Mouse (Mus musculus) testis, adult 2 months (tissue): Measurements from ENCODE around the gene Stx8. TPM values are rescaled to one million over a fixed set of nuclear protein-coding genes. Genes with fewer than 3 reads are reported as not detected.

Experiments used
- H3K27ac ChIP-seq: fragments of 200-500 bp; 2 replicates; pipeline ENCODE4 v1.5.1; 2012; ENCODE audit warnings: low read depth, low read length; ENCODE audit not compliant: control insufficient read depth, insufficient read depth
- H3K27me3 ChIP-seq: fragments of 200-500 bp; 2 replicates; pipeline ENCODE4 v1.6.1; 2012; ENCODE audit warnings: mild to moderate bottlenecking, low read length, moderate library complexity; ENCODE audit not compliant: control insufficient read depth, insufficient read depth
- H3K36me3 ChIP-seq: fragments of 200-500 bp; 2 replicates; pipeline ENCODE4 v1.6.1; 2012; ENCODE audit warnings: mild to moderate bottlenecking, low read length; ENCODE audit not compliant: control insufficient read depth, insufficient read depth
- H3K4me1 ChIP-seq: fragments of 200-500 bp; 2 replicates; pipeline ENCODE4 v1.6.1; 2012; ENCODE audit warnings: low read length; ENCODE audit not compliant: control insufficient read depth, insufficient read depth
- H3K4me3 ChIP-seq: fragments of 200-500 bp; 2 replicates; pipeline ENCODE4 v1.5.1; 2012; ENCODE audit warnings: low read depth, mild to moderate bottlenecking, low read length, moderate library complexity, mixed read lengths; ENCODE audit not compliant: control insufficient read depth
- CTCF ChIP-seq: fragments of 200-500 bp; IDR thresholded peaks from 2 replicates; pipeline ENCODE4 v1.5.1; 2012; ENCODE audit warnings: low read depth, mild to moderate bottlenecking, inconsistent platforms, low read length, moderate library complexity; ENCODE audit not compliant: control insufficient read depth, insufficient read depth, insufficient replicate concordance
- POLR2A ChIP-seq: fragments of 200-500 bp; IDR thresholded peaks from 2 replicates; pipeline ENCODE4 v1.6.1; 2012; ENCODE audit warnings: low read depth, mild to moderate bottlenecking, inconsistent platforms, low read length, moderate library complexity; ENCODE audit not compliant: control insufficient read depth
- polyA plus RNA-seq: library from polyadenylated mRNA; depleted of rRNA; stranded (reverse); fragments of >200 nt; gene quantifications from 2 replicates; pipeline ENCODE4 v1.2.3, GENCODE M21; 2012

Gene Stx8
- polyA plus RNA-seq, 1 experiment: 19.6 TPM

DNA sequence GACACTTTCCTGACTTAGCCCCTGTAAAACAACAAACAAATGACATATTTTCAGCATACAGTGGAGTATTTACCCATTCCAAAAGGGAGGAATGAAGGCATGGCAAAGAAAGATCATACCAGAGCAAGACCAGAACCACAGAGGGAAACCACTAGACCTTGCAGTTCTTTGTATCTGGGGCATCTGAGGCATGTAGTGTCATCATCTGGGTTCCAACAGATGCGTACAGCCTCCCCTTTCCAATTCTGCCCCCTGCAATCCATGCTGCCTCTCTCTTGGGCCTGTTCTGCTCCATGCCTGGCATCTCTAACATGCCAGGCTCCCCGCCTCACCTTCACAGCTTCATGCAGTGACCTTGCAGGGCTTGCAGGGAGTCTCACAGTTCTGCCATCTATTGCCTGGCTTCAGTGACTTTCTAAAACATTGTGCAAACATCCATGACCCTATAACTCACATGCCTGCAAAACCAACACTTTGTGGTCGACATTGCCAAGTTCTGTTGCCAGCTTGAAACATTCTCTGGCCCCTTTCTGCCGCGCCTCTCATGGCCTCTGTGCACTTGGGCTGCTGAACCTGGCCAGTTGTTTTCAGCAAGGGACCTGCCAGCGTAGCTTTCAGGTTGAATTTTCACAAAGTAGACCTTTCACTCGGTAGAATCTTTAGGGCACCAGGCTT lies 206.1 kb downstream of the Stx8 start:
- Histone ChIP-seq H3K4me1 (no peaks in the 10 kb centered on the region), H3K27me3 (no peaks in the 10 kb centered on the region), H3K36me3 (no peaks in the 10 kb centered on the region), H3K4me3 (no peak overlapping the region), H3K27ac (no peak overlapping the region)
- TF ChIP-seq POLR2A (no peak), CTCF (no peak)

DNA sequence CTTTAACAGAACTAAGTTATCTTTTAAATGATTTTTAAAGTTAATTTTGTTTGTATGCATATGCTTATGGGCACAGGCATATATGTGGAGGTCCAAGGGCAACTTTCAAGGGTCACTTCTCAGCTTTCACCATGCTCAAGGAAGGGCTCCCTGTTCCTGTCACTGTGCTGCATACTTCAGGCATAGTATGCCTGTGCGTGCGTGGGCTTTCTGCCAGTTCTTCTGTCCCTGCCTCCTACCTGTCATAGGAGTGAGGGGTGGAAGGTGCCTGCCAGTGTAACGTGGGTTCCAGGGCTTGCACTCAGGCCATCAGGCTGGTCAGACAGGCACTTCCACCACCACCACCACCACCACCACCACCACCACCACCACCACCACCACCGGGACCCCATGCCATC lies 206.7 kb downstream of the Stx8 start:
- Histone ChIP-seq H3K27ac (no peak overlapping the region), H3K4me3 (no peak overlapping the region)
- TF ChIP-seq POLR2A (no peak), CTCF (no peak)

DNA sequence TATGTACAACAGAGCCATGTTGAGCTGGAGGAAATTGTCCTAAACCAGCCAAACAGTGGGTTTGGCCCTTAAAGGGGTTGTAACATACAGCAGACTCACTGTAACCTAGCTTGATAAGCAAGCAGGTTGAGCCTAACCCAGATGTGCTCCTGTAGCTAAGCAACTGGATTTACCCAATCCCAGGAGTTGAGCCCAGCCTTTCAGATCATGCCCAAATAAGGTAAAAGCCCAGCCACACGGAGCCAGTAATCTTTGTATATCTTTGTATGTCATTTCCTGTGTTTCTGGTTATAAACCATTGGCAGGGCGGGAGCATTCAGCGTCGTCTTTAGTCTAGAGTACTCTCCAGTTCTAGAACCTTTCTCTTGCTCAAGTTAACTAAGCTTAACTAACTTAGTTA lies 210.6 kb downstream of the Stx8 start:
- no peaks in the 10 kb centered on the region for H3K27me3 ChIP-seq
- no peak overlapping the region for H3K27ac ChIP-seq
- H3K4me3 ChIP-seq: no peak overlapping the region
- no peaks in the 10 kb centered on the region for H3K4me1 ChIP-seq
- TF ChIP-seq CTCF (no peak), POLR2A (no peak)
- H3K36me3 ChIP-seq: no peaks in the 10 kb centered on the region

More for the DNA sequence above, 206.7 kb downstream of the Stx8 start:
- H3K27me3 ChIP-seq: no peaks in the 10 kb centered on the region
- no peaks in the 10 kb centered on the region for H3K4me1 ChIP-seq
- H3K36me3 ChIP-seq: no peaks in the 10 kb centered on the region

DNA sequence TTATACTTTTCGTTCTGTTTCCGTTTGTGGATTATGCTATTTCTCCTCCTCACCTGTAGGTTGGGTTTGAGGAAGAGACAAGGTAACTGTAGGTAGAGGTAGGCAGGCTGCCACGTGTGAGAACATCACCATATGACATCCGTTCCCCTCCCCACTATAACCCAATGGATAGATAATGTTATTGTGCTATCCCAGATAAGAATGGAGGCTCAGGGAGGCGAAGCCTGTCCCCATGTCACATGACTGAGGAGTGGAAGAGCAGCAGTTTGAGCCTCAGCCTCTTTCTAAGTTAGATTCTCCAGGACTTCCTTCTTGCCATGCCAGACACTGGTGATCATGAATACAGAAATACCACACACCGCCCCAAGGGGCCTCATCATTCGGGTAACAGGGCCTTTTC lies 211.4 kb downstream of the Stx8 start:
- Histone ChIP-seq H3K27me3 (no peaks in the 10 kb centered on the region), H3K27ac (no peak overlapping the region), H3K36me3 (no peaks in the 10 kb centered on the region), H3K4me1 (no peaks in the 10 kb centered on the region), H3K4me3 (no peak overlapping the region)
- TF ChIP-seq CTCF (no peak), POLR2A (no peak)

DNA sequence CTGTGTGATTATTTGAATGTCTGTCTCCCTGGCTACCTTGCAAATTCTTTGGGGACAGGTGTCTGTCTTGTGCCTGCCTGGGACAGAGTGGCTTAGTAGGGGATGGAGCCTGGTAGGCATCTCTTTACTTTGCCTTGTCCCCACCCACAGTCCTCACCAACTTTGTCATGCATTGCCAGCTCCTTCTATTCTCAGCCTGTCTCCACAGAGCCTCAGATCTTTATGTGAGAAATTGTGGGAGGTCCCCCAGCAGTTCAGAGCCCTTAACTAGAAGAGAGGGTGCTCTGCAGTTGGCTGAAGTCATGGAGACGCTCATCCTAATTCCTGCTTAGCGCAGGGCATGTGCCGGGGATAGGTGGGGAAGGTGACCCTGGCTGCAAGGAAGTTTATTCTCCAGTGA lies 219.7 kb downstream of the Stx8 start:
- Histone ChIP-seq H3K4me1 (no peaks in the 10 kb centered on the region), H3K36me3 (no peaks in the 10 kb centered on the region), H3K4me3 (no peak overlapping the region), H3K27ac (no peak overlapping the region), H3K27me3 (no peaks in the 10 kb centered on the region)
- TF ChIP-seq CTCF (no peak), POLR2A (no peak)

DNA sequence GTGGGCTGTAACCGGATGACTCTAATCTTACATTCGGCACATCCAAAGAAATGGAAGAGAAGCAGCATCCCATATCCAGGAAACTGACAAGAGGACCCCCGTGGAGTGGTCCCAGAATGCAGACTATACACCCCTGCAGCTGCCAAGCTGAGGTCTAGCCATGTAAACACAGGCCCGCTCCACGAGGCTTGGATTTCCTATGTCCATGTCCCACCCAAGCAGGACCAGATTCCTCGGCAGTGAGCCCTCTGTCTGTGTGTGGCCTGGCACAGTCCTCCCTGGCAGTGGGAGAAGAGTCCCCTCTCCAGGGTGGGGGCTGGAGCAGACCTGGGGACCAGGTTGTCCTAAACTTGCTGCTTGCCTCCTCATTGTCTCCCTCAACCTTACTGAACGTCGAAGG lies 221.2 kb downstream of the Stx8 start:
- Histone ChIP-seq H3K4me3 (no peak overlapping the region), H3K4me1 (no peaks in the 10 kb centered on the region), H3K27me3 (no peaks in the 10 kb centered on the region), H3K27ac (no peak overlapping the region), H3K36me3 (no peaks in the 10 kb centered on the region)
- TF ChIP-seq POLR2A: no peak

DNA sequence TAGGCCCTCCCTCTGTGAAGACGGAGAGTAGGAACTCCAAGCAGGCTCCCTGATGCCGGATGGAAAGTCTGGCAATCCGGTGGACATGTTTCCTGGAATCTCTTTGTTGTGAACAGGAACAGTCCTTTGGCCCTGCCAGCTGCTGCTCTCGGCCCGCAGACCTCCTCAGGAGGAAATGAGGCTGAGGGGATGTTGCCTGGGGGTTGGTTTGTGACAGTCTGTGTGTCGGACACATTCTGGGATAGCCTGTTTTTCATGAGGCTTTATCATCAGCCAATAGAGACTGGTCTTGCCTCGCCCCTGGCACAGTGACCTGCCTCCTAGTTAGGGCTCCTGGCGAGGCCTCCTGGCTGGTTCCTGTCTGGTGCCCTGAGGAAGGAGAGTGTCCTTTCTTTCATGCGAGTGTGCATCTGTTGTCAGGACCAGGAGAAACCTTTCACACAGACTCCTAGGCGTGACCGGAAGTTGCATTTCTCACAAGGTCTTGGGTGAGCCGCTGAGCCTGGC lies 222.8 kb downstream of the Stx8 start:
- Histone ChIP-seq H3K4me3 (no peak overlapping the region), H3K4me1 (no peaks in the 10 kb centered on the region), H3K36me3 (no peaks in the 10 kb centered on the region), H3K27me3 (no peaks in the 10 kb centered on the region), H3K27ac (no peak overlapping the region)
- no peak for TF ChIP-seq POLR2A
- no peak for TF ChIP-seq CTCF
